Mouse (Mus musculus) CH12.LX (cell line): Measurements from ENCODE around the gene Rasgrp3. TPM values are rescaled to one million over a fixed set of nuclear protein-coding genes. Genes with fewer than 3 reads are reported as not detected.
A peak's percentile ranks its signal among the peaks of the same experiment; 100 is the strongest.

ENCODE experiments used
- DNase-seq: peaks from one replicate; pipeline ENCODE4 v3.0.0-alpha.2; 2013; ENCODE audit errors: extremely low read depth
- H3K27ac ChIP-seq: 2 replicates; pipeline ENCODE4 v1.5.1; 2012; ENCODE audit warnings: low read depth, mild to moderate bottlenecking, control low read depth, moderate library complexity; ENCODE audit not compliant: insufficient read depth
- H3K27me3 ChIP-seq: replicated peaks from 2 replicates; pipeline ENCODE3; 2012; ENCODE audit warnings: inconsistent platforms
- H3K36me3 ChIP-seq, 2 experiments: replicated peaks in 1 of 2; 2 replicates each; pipeline versions ENCODE3 to v1.6.1; 2012; ENCODE audit warnings: inconsistent platforms in 1 of 2, low read length in 1 of 2, mild to moderate bottlenecking in 1 of 2, mixed read lengths in 1 of 2, moderate library complexity in 1 of 2; ENCODE audit not compliant: control insufficient read depth in 1 of 2, insufficient read depth in 1 of 2
- H3K4me1 ChIP-seq, 2 experiments: 2 replicates each; pipeline ENCODE4 v1.6.1; 2012; ENCODE audit warnings: inconsistent platforms in 1 of 2, moderate library complexity in 1 of 2; ENCODE audit not compliant: insufficient read depth in 2 of 2, control insufficient read depth in 1 of 2
- H3K4me2 ChIP-seq: 2 replicates; pipeline ENCODE4 v1.6.1; 2012; ENCODE audit warnings: low read depth, mild to moderate bottlenecking, control low read depth; ENCODE audit not compliant: poor library complexity, insufficient read depth, severe bottlenecking
- H3K4me3 ChIP-seq, 3 experiments: fragments of 150-350 bp in 1 of 3; sonication (generic) in 1 of 3; replicated peaks in 1 of 3; 2 replicates each; pipeline versions ENCODE3 to v1.5.1; 2011 to 2012; ENCODE audit warnings: low read depth in 2 of 3, low read length in 2 of 3, mild to moderate bottlenecking in 2 of 3, moderate library complexity in 2 of 3, control low read depth in 1 of 3, improper control_type of control experiment in 1 of 3, inconsistent platforms in 1 of 3, mixed read lengths in 1 of 3; ENCODE audit not compliant: poor library complexity in 1 of 3
- H3K79me2 ChIP-seq: replicated peaks from 2 replicates; pipeline ENCODE4 v1.6.1; 2012; ENCODE audit warnings: mild to moderate bottlenecking, moderate library complexity; ENCODE audit not compliant: control insufficient read depth, poor library complexity, insufficient read depth, severe bottlenecking; ENCODE audit errors: extremely low read depth
- H3K9ac ChIP-seq: 2 replicates; pipeline ENCODE4 v1.6.1; 2012; ENCODE audit warnings: low read depth, mild to moderate bottlenecking, control low read depth, moderate library complexity; ENCODE audit not compliant: insufficient read depth
- H3K9me3 ChIP-seq: replicated peaks from 2 replicates; pipeline ENCODE3; 2012; ENCODE audit warnings: low read length, inconsistent platforms, mixed read lengths
- BHLHE40 ChIP-seq: IDR thresholded peaks from 2 replicates; pipeline ENCODE4 v1.6.1; 2011; ENCODE audit warnings: mild to moderate bottlenecking, low read depth, low read length, improper control_type of control experiment
- CHD1 ChIP-seq: IDR thresholded peaks from 2 replicates; pipeline ENCODE4 v1.6.1; 2012; ENCODE audit warnings: low read depth, low read length, improper control_type of control experiment, inconsistent platforms
- CTCF ChIP-seq, 2 experiments: IDR thresholded peaks in 1 of 2; conservative IDR thresholded peaks in 1 of 2; 2 replicates each; pipeline ENCODE4 v1.5.1; 2011 to 2012; ENCODE audit warnings: low read depth in 2 of 2, low read length in 2 of 2, improper control_type of control experiment in 1 of 2, inconsistent platforms in 1 of 2, mild to moderate bottlenecking in 1 of 2, moderate library complexity in 1 of 2
- ELF1 ChIP-seq: IDR thresholded peaks from 2 replicates; pipeline ENCODE4 v1.6.1; 2014; ENCODE audit warnings: low read depth, mild to moderate bottlenecking, inconsistent platforms, low read length, improper control_type of control experiment
- ETS1 ChIP-seq: conservative IDR thresholded peaks from 2 replicates; pipeline ENCODE4 v1.6.1; 2012; ENCODE audit warnings: low read depth, mild to moderate bottlenecking, inconsistent platforms, low read length, improper control_type of control experiment, moderate library complexity
- GABPA ChIP-seq: IDR thresholded peaks from 2 replicates; pipeline ENCODE4 v1.6.1; 2012; ENCODE audit warnings: low read depth, low read length, improper control_type of control experiment, inconsistent platforms; ENCODE audit not compliant: insufficient replicate concordance
- MAX ChIP-seq: IDR thresholded peaks from 2 replicates; pipeline ENCODE4 v1.6.1; 2011; ENCODE audit warnings: low read length, improper control_type of control experiment
- MAZ ChIP-seq: IDR thresholded peaks from 2 replicates; pipeline ENCODE4 v1.6.1; 2012; ENCODE audit warnings: low read depth, mild to moderate bottlenecking, inconsistent platforms, low read length, improper control_type of control experiment, moderate library complexity
- NELFE ChIP-seq: IDR thresholded peaks from 2 replicates; pipeline ENCODE4 v1.6.1; 2011; ENCODE audit warnings: low read depth, low read length, improper control_type of control experiment
- POLR2A ChIP-seq: IDR thresholded peaks from 2 replicates; pipeline ENCODE4 v1.6.1; 2011; ENCODE audit warnings: low read depth, mild to moderate bottlenecking, improper control_type of control experiment, low read length
- POLR2AphosphoS2 ChIP-seq: IDR thresholded peaks from 2 replicates; pipeline ENCODE4 v1.6.1; 2011; ENCODE audit warnings: low read depth, low read length, improper control_type of control experiment
- SIN3A ChIP-seq: IDR thresholded peaks from 2 replicates; pipeline ENCODE4 v1.6.1; 2012; ENCODE audit warnings: low read length, improper control_type of control experiment, inconsistent platforms
- SMC3 ChIP-seq: IDR thresholded peaks from 2 replicates; pipeline ENCODE4 v1.6.1; 2011; ENCODE audit warnings: low read depth, low read length, improper control_type of control experiment
- TCF12 ChIP-seq: IDR thresholded peaks from 2 replicates; pipeline ENCODE4 v1.6.1; 2014; ENCODE audit warnings: low read depth, mild to moderate bottlenecking, inconsistent platforms, low read length, improper control_type of control experiment
- UBTF ChIP-seq: IDR thresholded peaks from 2 replicates; pipeline ENCODE4 v1.6.1; 2012; ENCODE audit warnings: low read depth, mild to moderate bottlenecking, inconsistent platforms, low read length, improper control_type of control experiment, moderate library complexity
- USF2 ChIP-seq: conservative IDR thresholded peaks from 2 replicates; pipeline ENCODE4 v1.6.1; 2011; ENCODE audit warnings: low read depth, low read length, improper control_type of control experiment
- ZMIZ1 ChIP-seq: IDR thresholded peaks from 2 replicates; pipeline ENCODE4 v1.6.1; 2012; ENCODE audit warnings: low read depth, mild to moderate bottlenecking, inconsistent platforms, low read length, improper control_type of control experiment
- dilution Hi-C: fragments of 300-500 bp; cut with MboI; formaldehyde crosslinking; loops from 2 replicates; pipeline ENCODE4 v1.14.3; 2020; ENCODE audit warnings: low sequenced_read_pairs; ENCODE audit not compliant: extremely low pct_unique_long_range_greater_than_20kb, extremely low pct_ligation_motif_present
- in situ Hi-C: fragments of 300-500 bp; cut with MboI; formaldehyde crosslinking; loops from 3 replicates; pipeline ENCODE4 v1.14.3; 2019; ENCODE audit warnings: low sequenced_read_pairs, low pct_ligation_motif_present, low pct_unique_long_range_greater_than_20kb, mixed read lengths
- polyA plus RNA-seq: library from polyadenylated mRNA; unstranded; fragments of >175 nt; gene quantifications from 2 replicates; pipeline ENCODE4 v1.2.1, GENCODE M21; 2012; ENCODE audit warnings: low read depth; ENCODE audit not compliant: insufficient read length
- total RNA-seq, 2 experiments: library from RNA; depleted of rRNA; stranded (reverse); fragments of 300-350 nt in 1 of 2; fragments of >200 nt in 1 of 2; gene quantifications; 2 replicates each; pipeline ENCODE4 v1.2.3; 2012 to 2014

Gene Rasgrp3
- total and polyA plus RNA-seq, 3 experiments: 79.6 to 164 (median 161) TPM

DNA sequence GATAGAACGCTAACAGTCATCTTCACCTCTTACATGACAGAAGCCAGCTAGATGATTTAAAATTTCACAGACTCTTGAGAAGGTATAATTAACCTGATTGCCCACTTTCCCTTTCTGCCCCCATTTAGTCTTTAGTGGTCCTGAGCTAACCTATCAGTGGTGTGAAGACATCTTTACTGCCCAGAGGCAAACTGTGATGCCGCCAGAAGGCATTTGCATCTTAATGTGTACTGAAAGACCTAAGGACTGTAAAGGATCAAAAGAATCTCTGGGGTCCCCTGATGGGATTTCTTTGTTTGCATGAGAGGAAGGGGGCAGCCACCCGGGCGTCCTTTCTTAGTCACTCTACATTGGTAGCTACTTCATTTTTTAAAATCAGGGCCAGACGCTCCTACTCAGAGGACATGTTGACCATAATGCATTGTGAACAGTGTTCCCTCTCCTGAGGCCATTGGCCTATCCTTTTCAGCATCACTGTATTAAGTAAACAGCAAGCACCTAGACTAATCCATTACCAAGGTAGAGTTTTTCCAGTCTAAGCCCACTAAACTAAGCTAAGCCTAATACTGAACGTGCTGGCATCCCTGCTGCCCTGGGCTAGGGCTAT is 85.6 kb downstream of the Rasgrp3 start:
- Histone ChIP-seq H3K79me2 (no peaks in the 10 kb centered on the region), H3K4me3 (no peak overlapping the region), H3K36me3 (peaks cover 36 to 75% of the 10 kb centered on the region in 2 experiments), H3K27me3 (no peaks in the 10 kb centered on the region), H3K9ac (no peak overlapping the region), H3K27ac (peak overlapping the region; percentile 15; the same call in 1 of the 2 replicates), H3K9me3 (no peaks in the 10 kb centered on the region), H3K4me2 (no peak overlapping the region), H3K4me1 (peaks cover 12 to 78% of the 10 kb centered on the region in 2 experiments)
- DNase-seq: no peak
- dilution Hi-C loops (no loop called here), in situ Hi-C loops (no loop called here)
- no peak for TF ChIP-seq POLR2AphosphoS2
- no peak for TF ChIP-seq ZMIZ1
- no peak for TF ChIP-seq MAX
- TF ChIP-seq UBTF: no peak
- no peak for TF ChIP-seq CHD1
- TF ChIP-seq SIN3A: no peak
- no peak for TF ChIP-seq GABPA
- TF ChIP-seq BHLHE40: no peak
- no peak for TF ChIP-seq CTCF (conservative IDR thresholded peaks at IDR 0.05 in 1 of 2, IDR thresholded peaks at IDR 0.05 in 1 of 2; ENCODE audit: low read depth in 2 of 2, low read length in 2 of 2)
- TF ChIP-seq POLR2A: no peak
- TF ChIP-seq NELFE: no peak
- TF ChIP-seq ELF1: no peak
- TF ChIP-seq ETS1: no peak
- TF ChIP-seq SMC3: no peak

DNA sequence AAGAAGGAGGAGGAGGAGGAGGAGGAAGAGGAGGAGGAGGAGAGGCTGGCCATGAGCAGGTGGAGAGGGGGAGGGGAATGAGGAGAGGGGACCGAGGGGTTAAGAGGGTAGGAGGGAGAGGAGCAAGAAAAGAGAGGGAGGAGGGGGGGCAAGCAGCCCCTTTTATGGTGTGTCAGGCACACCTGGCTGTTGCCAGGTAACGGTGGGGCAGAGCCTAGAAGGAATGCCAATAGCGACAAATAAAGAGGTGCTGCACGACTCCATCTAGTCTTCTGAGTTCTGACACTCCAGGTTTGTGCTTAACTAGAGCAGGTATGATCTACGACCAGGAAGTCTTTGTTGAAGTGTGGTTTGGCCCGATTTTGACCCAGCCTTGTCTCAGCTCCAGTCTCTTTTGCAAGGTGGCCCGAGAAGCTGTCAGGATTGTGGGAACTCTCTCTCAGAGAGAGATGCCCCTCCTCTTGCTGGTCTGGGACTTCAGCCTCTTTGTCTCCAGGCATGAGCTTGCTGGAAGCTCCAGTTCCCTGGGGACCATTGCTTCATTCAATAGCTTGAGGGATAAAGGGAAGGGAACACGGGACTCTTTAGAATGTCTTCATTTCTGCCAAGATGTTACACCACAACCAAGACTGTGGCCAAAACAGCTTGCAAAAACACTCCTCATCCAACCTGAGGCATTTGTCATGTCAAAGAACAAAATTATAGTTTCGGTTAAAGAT is 86.8 kb downstream of the Rasgrp3 start:
- Histone ChIP-seq H3K27me3 (no peaks in the 10 kb centered on the region), H3K27ac (no peak overlapping the region), H3K4me3 (no peak overlapping the region), H3K9ac (no peak overlapping the region), H3K9me3 (no peaks in the 10 kb centered on the region), H3K4me2 (no peak overlapping the region), H3K79me2 (no peaks in the 10 kb centered on the region), H3K4me1 (peaks cover 10 to 66% of the 10 kb centered on the region in 2 experiments), H3K36me3 (peaks cover 44 to 79% of the 10 kb centered on the region in 2 experiments)
- in situ Hi-C loops (no loop called here), dilution Hi-C loops (no loop called here)
- no peak for DNase-seq
- TF ChIP-seq MAX: no peak
- no peak for TF ChIP-seq USF2
- no peak for TF ChIP-seq TCF12
- TF ChIP-seq MAZ: no peak
- TF ChIP-seq, all 38 proteins: peak for 0
